Comparison of ENCODE assay signal across 13 mouse cellular contexts in genomic region chr9:16200948-16201347, GRCm38 (mm10).
DNase-seq lines count a peak whose midpoint lies in the region; TF ChIP-seq lines count a peak whose summit lies in the region.
"Had no signal": no experiment of that assay in that cellular context is flagged by ENCODE, and none has a peak within 500 bp of the region (broad histone marks: within the 10 kb centered on the region; RNA-seq: fewer than 3 reads in every experiment).

No protein-coding gene starts in this region.

- no peak for TF ChIP-seq CTCF in layer of hippocampus, adult 2 months (conservative IDR thresholded peaks at IDR 0.05)

- no peaks in the 10 kb centered on the region for H3K9me3 ChIP-seq in embryonic facial prominence, embryonic 10.5 days
- H3K9me3 ChIP-seq: kidney, embryonic 15.5 days; liver, embryonic 15.5 days had no signal

- no peak overlapping the region for H3K4me3 ChIP-seq in layer of hippocampus, adult 2 months
- H3K4me3 ChIP-seq in embryonic facial prominence, embryonic 10.5 days, result no peak overlapping the region
- H3K4me3 ChIP-seq: kidney, embryonic 15.5 days; liver, embryonic 15.5 days; myocyte had no signal

- H3K27ac ChIP-seq in layer of hippocampus, adult 2 months, result 0 out of 2 replicates have a peak overlapping the region, but pooled peaks have one; percentile 18
- H3K27ac ChIP-seq in embryonic facial prominence, embryonic 10.5 days (replicated peaks), result no peak overlapping the region
- H3K27ac ChIP-seq: kidney, embryonic 15.5 days; liver, embryonic 15.5 days had no signal

- H3K36me3 ChIP-seq in embryonic facial prominence, embryonic 10.5 days (replicated peaks), result no peaks in the 10 kb centered on the region
- H3K36me3 ChIP-seq: kidney, embryonic 15.5 days; liver, embryonic 15.5 days had no signal

- H3K4me1 ChIP-seq in embryonic facial prominence, embryonic 10.5 days, result no peaks in the 10 kb centered on the region
- H3K4me1 ChIP-seq: kidney, embryonic 15.5 days; liver, embryonic 15.5 days had no signal

- no peaks in the 10 kb centered on the region for H3K27me3 ChIP-seq in embryonic facial prominence, embryonic 10.5 days (replicated peaks; ENCODE audit: low read depth, poor library complexity, severe bottlenecking)
- H3K27me3 ChIP-seq: kidney, embryonic 15.5 days; liver, embryonic 15.5 days had no signal

- DNase-seq in kidney, postnatal 36 days, result peak; percentile 1 to 9
- DNase-seq in kidney, adult 8-10 months, result no peak
- DNase-seq in brain, adult 2 months (ENCODE audit: low read depth, low spot score), result peak; percentile 97
- peak; percentile 76 to 78 for DNase-seq in cerebellum, adult 18-20 months
- no peak for DNase-seq in layer of hippocampus, adult 2 months (ENCODE audit: low spot score in 2 of 2)
- no peak for DNase-seq in right cerebral cortex, postnatal 25 days
- no peak for DNase-seq in gastrocnemius, adult 8-10 months (ENCODE audit: low spot score in 2 of 2)
- no peak for DNase-seq in embryonic facial prominence, embryonic 10.5 days (ENCODE audit: low spot score)
- DNase-seq: heart, adult 11 months; right cerebral cortex, postnatal 14 days had no signal

- WGBS in embryonic facial prominence, embryonic 10.5 days, result 83% methylated on average over 1 of the region's 1 CpGs

Comparison
In these comparisons a context has a peak if more than half of its experiments do, and no peak if none do; other contexts are left out.
1. DNase-seq: peak in kidney, postnatal 36 days (2 of 2), brain, adult 2 months (single experiment) and cerebellum, adult 18-20 months (2 of 2); none in kidney, adult 8-10 months (0 of 2), layer of hippocampus, adult 2 months (0 of 2), right cerebral cortex, postnatal 25 days (single experiment), gastrocnemius, adult 8-10 months (0 of 2) and embryonic facial prominence, embryonic 10.5 days (single experiment).